Mouse (Mus musculus) right cerebral cortex, adult 2 months (tissue): ENCODE measurements around the gene Hat1.

ENCODE experiments used
- DNase-seq, 2 experiments: peaks; one replicate each; pipeline ENCODE4 v3.0.0; 2021 to 2022; ENCODE audit warnings: low spot score in 2 of 2

Gene Hat1

GRCm38 (mm10) chr2:71462553-71462952 is 73.8 kb downstream of the Hat1 start:
- no peak for DNase-seq

- no peak for DNase-seq
Measured at GRCm38 (mm10) chr2:71466103-71466502, 77.3 kb downstream of the Hat1 start.

- DNase-seq: no peak
Measured at GRCm38 (mm10) chr2:71466861-71467450, 78.2 kb downstream of the Hat1 start.

DNA sequence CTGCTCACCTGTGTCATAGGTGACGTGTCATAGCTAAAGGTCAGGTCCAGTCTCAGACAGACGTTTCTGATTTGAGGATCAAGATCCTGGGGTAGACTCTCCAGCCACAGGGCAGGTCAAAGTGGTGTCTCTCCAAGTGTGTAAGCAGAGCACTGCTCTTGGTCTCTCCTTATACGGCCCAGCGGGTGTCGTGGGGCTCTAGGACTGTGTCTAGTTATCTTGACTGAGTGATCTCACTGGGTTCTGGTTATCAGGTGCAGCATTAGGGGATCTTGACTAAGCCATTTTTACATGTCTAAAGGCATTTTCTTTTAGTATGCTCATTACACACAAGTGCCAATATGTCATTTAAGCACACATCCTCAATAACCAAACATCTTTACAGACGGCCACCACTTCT is 82.3 kb downstream of the Hat1 start:
- DNase-seq: no peak

DNA sequence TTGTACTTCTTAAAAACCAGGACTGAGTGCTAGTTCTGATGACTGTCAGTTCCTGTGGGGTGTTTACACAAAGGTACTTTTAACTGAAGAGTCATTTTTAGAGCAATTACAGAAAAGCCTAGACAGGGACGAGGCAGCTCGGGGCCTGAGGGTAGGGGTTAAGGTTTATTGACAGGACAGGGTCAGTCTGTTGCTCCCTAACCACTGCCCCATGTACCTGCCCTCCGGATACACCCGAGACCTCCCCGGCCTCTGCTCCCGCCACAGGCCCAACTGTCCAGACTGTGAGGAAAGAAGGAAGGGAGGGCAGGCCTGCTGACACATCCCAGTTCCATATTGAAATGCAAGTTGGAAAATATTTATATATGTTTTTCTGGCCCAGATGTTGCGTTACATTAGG is 85.1 kb downstream of the Hat1 start:
- no peak for DNase-seq

- DNase-seq: no peak
Measured at GRCm38 (mm10) chr2:71474345-71474744, 85.6 kb downstream of the Hat1 start.

GRCm38 (mm10) chr2:71475311-71475710 is 86.6 kb downstream of the Hat1 start:
- DNase-seq: no peak

DNA sequence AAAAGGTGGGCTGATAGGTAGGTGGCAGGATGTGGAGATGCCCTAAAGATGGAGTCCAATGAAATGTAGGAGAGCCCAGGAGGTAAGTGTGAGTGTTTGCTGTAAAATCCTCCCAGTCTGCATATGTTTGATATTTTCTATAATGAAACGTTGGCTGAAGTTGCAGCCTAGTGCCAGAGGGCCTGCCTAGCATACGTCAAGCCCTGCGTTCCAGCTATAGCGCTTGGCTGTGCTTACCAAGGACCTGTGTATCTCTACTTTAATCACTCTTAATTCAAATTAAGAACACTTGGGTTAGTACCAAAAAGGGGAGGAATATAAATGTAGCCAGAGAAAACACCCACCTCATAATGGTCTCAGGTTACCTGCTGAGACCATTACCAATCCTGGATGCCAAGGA is 87.0 kb downstream of the Hat1 start:
- no peak for DNase-seq

DNA sequence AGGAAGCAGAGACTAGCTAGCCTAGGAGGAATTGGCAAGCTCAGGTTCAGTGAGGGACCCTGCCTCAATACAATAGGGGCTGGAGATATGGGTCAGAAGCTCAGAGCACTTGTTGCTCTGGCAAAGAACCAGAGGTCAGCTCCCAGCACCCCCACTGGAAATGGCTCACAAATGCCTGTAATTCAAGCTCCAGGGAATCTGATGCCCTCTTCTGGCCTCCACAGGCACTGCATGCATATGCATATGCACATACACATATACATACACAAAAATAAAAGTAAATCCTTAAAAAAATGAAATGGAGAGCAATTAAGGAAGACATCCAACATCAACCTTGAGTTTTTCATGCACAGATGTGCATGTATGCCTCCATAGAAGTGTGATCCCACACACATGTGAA is 89.0 kb downstream of the Hat1 start:
- DNase-seq: no peak

GRCm38 (mm10) chr2:71479917-71480316 is 91.2 kb downstream of the Hat1 start:
- DNase-seq: no peak

- DNase-seq: no peak
Measured at GRCm38 (mm10) chr2:71481825-71482224, 93.1 kb downstream of the Hat1 start.

DNA sequence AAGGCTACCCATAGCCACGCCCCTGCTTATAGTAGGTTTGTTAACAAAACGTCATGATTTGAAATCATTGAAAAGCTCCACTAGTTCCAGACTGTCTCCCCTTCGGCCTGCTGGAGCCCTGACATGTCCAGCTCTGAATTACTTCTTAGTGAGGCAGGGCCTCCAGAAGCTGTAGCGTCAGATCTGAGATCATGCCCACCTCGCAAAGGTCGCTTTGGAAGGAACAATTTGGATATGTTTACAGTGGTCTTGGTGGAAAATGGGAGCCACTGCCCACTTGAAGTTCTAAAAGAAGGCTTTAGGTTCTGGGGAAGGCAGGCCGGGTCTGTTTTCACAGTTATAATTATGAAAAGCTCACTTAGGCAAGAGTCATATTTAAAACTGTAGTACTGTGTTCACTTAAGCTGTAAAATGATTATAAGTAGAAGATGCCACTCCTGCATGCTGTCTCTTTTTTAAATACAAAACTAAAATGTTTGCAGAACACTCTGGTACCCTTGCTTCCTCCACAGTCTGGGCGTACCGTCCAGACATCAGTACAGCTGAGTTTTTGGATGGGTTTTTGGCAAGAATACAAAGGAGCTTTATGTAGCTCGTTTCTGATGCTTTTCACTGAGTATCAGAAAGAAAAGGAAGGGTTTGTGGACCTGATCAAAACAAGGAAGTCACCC is 94.4 kb downstream of the Hat1 start:
- DNase-seq: no peak

- DNase-seq: no peak
Measured at GRCm38 (mm10) chr2:71483717-71484066, 94.9 kb downstream of the Hat1 start.
